Mouse (Mus musculus): ENCODE results near the gene Wfdc17. TPM values are rescaled to one million over a fixed set of nuclear protein-coding genes. Genes with fewer than 3 reads are reported as not detected.
A peak's percentile ranks its signal among the peaks of the same experiment; 100 is the strongest.

Wfdc17 gene
- total RNA-seq, 2 experiments from 2014 or later = not detected

DNA sequence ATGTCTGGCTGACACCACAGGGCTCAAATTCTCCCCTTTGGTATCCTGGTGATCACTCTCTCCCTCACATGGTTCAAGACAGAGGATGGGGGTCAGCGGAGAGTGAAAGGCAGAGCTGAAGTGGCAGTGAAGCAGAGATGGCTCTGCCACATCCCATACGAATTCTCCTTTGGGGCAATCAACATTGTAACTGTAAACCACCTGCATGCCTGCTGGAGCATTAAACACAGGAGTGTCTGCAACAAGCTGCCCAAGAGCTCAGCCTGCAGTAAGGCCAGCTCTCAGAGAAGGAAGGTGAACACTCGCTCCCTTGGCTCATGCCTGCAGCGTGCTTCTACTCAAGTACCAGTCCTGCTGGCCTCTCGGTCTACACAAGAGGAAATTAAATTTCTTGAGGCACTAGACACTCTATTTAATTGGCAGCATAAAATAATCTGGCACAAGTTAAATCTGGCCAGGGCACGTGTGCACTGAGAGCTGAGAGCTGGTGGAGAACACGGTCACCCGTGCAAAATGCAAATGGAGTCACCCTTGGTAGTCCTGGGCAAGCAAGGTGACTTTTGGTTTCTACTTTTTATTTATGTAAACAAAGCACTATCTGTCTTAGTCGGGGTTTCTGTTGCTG, 39.1 kb downstream of the Wfdc17 start:
- TF ChIP-seq CTCF (IDR thresholded peaks at IDR 0.05) = no peak
- no peak for DNase-seq (ENCODE audit: extremely low spot score in 1 of 2, low spot score in 2 of 2)
- Histone ChIP-seq H3K27ac (no peak overlapping the region), H3K4me3 (no peak overlapping the region)
- intact Hi-C loops (cut with DNase I) = no loop called here

- no peak for DNase-seq (ENCODE audit: extremely low spot score in 1 of 2, low spot score in 2 of 2)
- Histone ChIP-seq H3K27ac (no peak overlapping the region), H3K4me3 (no peak overlapping the region)
- no peak for TF ChIP-seq CTCF (IDR thresholded peaks at IDR 0.05)
- intact Hi-C loops (cut with DNase I) = no loop called here
Observed at GRCm38 (mm10) chr11:83743525-83743924, 39.7 kb downstream of the Wfdc17 start.

- intact Hi-C loops (cut with DNase I) = no loop called here
- DNase-seq (ENCODE audit: extremely low spot score in 1 of 2, low spot score in 2 of 2) = no peak
- TF ChIP-seq CTCF (IDR thresholded peaks at IDR 0.05) = no peak
- Histone ChIP-seq H3K27ac (no peak overlapping the region), H3K4me3 (no peak overlapping the region)
Observed at GRCm38 (mm10) chr11:83746152-83746551, 42.4 kb downstream of the Wfdc17 start.

DNA sequence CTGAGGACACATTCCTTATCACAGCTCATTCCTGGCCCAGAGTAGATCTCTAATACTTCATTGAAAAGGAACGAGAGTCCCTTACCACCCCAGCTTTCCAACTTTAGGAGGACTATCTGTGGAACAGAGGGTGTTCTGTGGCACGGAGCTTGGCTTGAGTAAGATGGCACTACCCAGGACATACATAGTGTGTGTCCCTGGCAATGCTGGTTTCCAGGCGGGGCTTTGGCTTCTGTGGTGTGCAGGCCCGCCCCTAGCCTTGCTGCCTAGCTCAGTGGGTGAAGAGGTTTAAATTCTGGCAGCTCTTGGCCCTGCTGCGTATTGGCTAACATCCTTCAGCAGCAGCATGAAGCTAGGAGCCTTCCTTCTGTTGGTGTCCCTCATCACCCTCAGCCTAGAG, 42.9 kb downstream of the Wfdc17 start, which contains the start of gene Wfdc21:
Gene Wfdc21, plus strand, starts transcription at position 260 of the 400 bp plus-strand sequence.
- no peak within 1 kb of the TSS for H3K27ac ChIP-seq
- TF ChIP-seq CTCF (IDR thresholded peaks at IDR 0.05) = no peak
- intact Hi-C loops (cut with DNase I) = no loop called here
- DNase-seq (ENCODE audit: extremely low spot score in 1 of 2, low spot score in 2 of 2) = no peak
- no peak within 1 kb of the TSS for H3K4me3 ChIP-seq

GRCm38 (mm10) chr11:83747376-83748265, 43.8 kb downstream of the Wfdc17 start:
- H3K27ac ChIP-seq = no peak overlapping the region
- no peak for TF ChIP-seq CTCF (IDR thresholded peaks at IDR 0.05)
- intact Hi-C loops (cut with DNase I) = no loop called here
- no peak for DNase-seq (ENCODE audit: extremely low spot score in 1 of 2, low spot score in 2 of 2)
- H3K4me3 ChIP-seq = no peak overlapping the region

- H3K4me3 ChIP-seq = peak within 1 kb of the TSS; percentile 69
- DNase-seq (ENCODE audit: extremely low spot score in 1 of 2, low spot score in 2 of 2) = peak; percentile 89 to 90
- H3K27ac ChIP-seq = peak within 1 kb of the TSS; percentile 94
- intact Hi-C loops (cut with DNase I) = no loop called here
- no peak; the same call in 1 of the 2 replicates for TF ChIP-seq CTCF (IDR thresholded peaks at IDR 0.05)
Observed at GRCm38 (mm10) chr11:83753581-83754181, 49.9 kb downstream of the Wfdc17 start, which contains the start of gene Heatr6. Heatr6 (plus strand) TSS chr11:83753696.

- Histone ChIP-seq H3K27ac (peak overlapping the region; percentile 94), H3K4me3 (peak overlapping the region; percentile 69)
- no peak for TF ChIP-seq CTCF (IDR thresholded peaks at IDR 0.05)
- intact Hi-C loops (cut with DNase I) = no loop called here
- no peak for DNase-seq (ENCODE audit: extremely low spot score in 1 of 2, low spot score in 2 of 2)
Observed at GRCm38 (mm10) chr11:83754227-83754626, 50.4 kb downstream of the Wfdc17 start.

Other genes with a start within 250 kb of the Wfdc17 start
- 1 to 10 TPM; 3.8 to 3.9 TPM for gene Mmp28, start 240.9 kb upstream of the Wfdc17 start, total RNA-seq (2021)
- gene Taf15, start 230.9 kb upstream of the Wfdc17 start, total RNA-seq (2021) = 10 to 100 TPM; 71.9 to 74.1 TPM
- not detected for gene Heatr9, start 181.8 kb upstream of the Wfdc17 start, total RNA-seq (2021)
- not detected for gene Ccl5, start 173.5 kb upstream of the Wfdc17 start, total RNA-seq (2021)
- 1 to 10 TPM; 2.6 to 5.2 TPM for gene Ccl9, start 125.4 kb upstream of the Wfdc17 start, total RNA-seq (2021)
- gene Ccl6, start 110.9 kb upstream of the Wfdc17 start, total RNA-seq (2021) = 1 to 10 TPM; 1.4 to 1.9 TPM
- not detected for gene Rpl9-ps1, start 58.4 kb upstream of the Wfdc17 start, total RNA-seq (2021)
- gene Ccl3, start 54.6 kb upstream of the Wfdc17 start, total RNA-seq (2021) = not detected
- gene Ccl4, start 41.4 kb upstream of the Wfdc17 start, total RNA-seq (2021) = not detected
- 1 to 10 TPM; 2.3 TPM for gene Wfdc18, start 5.0 kb downstream of the Wfdc17 start, total RNA-seq (2021)
- gene Wfdc21, start 42.9 kb downstream of the Wfdc17 start, total RNA-seq (2021) = not detected
- 10 to 100 TPM; 14.8 to 16.4 TPM for gene Heatr6, start 49.7 kb downstream of the Wfdc17 start, total RNA-seq (2021)
- gene Hnf1b, start 146.1 kb downstream of the Wfdc17 start, total RNA-seq (2021) = under 1 TPM; 0.23 to 0.75 TPM
- gene Ddx52, start 238.1 kb downstream of the Wfdc17 start, total RNA-seq (2021) = 10 to 100 TPM; 13.3 to 15.2 TPM